Mouse (Mus musculus) brain, embryonic 14.5 days (tissue): ENCODE measurements around the gene Sgtb. TPM values are rescaled to one million over a fixed set of nuclear protein-coding genes. Genes with fewer than 3 reads are reported as not detected.
A peak's percentile ranks its signal among the peaks of the same experiment; 100 is the strongest.

Experiments used
- DNase-seq: peaks from one replicate; pipeline ENCODE4 v3.0.0-alpha.2; 2011; ENCODE audit warnings: low read depth
- CTCF ChIP-seq: fragments of 200-500 bp; IDR thresholded peaks from 2 replicates; pipeline ENCODE4 v1.5.1; 2012; ENCODE audit warnings: inconsistent platforms, mild to moderate bottlenecking, moderate library complexity, borderline replicate concordance; ENCODE audit not compliant: insufficient read depth, insufficient read length; ENCODE audit errors: extremely low read depth
- POLR2A ChIP-seq: fragments of 200-500 bp; IDR thresholded peaks from 2 replicates; pipeline ENCODE4 v1.6.1; 2012; ENCODE audit warnings: mild to moderate bottlenecking, inconsistent platforms, borderline replicate concordance; ENCODE audit not compliant: poor library complexity, insufficient read depth, insufficient read length, severe bottlenecking; ENCODE audit errors: extremely low read depth
- polyA plus RNA-seq: library from polyadenylated mRNA; depleted of rRNA; stranded (reverse); fragments of >200 nt; gene quantifications from 2 replicates; pipeline ENCODE4 v1.2.3, GENCODE M21; 2012; rRNA removed

Sgtb gene
- 19.3 and 23.7 TPM in 2 replicates for polyA plus RNA-seq

- peak; percentile 96 for DNase-seq
- TF ChIP-seq POLR2A (peak; percentile 51; the same call in 1 of the 2 replicates), CTCF (no peak)
Measured at GRCm38 (mm10) chr13:104109288-104109815, at the start of gene Sgtb, which contains the start of gene Nln. Gene Sgtb, plus strand, starts transcription at chr13:104109741. Gene Nln, minus strand, starts transcription at chr13:104109614.

- TF ChIP-seq CTCF (no peak), POLR2A (no peak)
- DNase-seq = no peak
Measured at GRCm38 (mm10) chr13:104060231-104060630, 49.3 kb upstream of the Sgtb start.

DNA sequence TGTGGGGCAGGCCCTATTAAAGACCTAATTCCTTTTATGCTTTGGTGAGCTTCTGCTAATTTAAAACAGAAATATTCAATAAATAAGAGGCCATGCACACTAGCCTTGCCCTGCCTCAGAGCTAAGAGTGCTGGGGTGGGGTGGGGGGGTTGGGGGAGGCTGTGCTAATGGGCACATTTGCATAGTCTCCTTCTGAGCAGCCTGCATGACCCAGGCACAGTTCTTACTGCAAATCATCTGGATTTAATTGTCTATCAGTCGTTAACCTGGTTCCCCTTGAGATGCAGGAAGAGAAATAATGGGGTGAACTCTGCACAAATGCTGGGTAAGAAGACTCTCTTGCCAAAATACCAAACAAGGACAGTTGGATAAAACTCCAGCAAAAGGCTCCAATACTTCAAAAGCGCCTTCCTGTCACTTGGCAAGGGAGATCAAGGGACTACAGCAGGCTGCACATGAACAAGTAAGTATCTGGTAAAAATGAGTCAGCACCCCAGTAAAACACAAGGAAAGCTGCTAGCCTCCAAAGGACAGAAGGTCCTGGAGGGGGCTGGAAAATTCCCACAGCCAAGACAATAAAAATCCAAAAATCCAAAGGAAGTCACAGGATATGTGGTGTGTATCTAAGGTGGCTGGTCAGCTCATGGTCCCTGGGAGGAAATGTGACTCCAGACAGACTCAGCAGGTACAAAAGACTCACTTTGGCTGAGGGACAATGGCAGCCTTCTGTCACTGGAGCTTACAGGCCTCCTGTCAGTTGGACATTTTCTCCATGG lies 47.4 kb upstream of the Sgtb start:
- TF ChIP-seq POLR2A (no peak), CTCF (no peak)
- DNase-seq = peak; percentile 57

DNA sequence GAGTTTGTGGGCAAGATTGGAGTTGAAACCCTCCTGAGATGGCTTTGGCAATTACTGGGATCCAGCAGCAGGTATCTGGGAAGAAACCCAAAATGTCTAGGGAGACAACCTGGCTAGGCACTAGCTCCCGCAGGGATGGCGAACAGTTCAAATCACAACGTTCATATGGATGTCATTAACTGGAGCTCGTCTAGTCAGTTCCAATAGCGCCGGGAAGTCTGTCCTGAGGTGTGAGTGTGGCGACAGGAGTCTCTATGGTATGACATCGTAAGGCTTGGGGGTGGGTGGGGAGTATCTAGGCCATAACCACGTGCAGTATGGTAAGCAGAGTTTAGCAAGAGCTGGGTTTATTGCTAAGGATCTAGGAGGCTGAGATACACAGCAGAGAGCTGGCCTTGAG lies 46.5 kb upstream of the Sgtb start:
- TF ChIP-seq CTCF (no peak), POLR2A (no peak)
- no peak for DNase-seq

DNA sequence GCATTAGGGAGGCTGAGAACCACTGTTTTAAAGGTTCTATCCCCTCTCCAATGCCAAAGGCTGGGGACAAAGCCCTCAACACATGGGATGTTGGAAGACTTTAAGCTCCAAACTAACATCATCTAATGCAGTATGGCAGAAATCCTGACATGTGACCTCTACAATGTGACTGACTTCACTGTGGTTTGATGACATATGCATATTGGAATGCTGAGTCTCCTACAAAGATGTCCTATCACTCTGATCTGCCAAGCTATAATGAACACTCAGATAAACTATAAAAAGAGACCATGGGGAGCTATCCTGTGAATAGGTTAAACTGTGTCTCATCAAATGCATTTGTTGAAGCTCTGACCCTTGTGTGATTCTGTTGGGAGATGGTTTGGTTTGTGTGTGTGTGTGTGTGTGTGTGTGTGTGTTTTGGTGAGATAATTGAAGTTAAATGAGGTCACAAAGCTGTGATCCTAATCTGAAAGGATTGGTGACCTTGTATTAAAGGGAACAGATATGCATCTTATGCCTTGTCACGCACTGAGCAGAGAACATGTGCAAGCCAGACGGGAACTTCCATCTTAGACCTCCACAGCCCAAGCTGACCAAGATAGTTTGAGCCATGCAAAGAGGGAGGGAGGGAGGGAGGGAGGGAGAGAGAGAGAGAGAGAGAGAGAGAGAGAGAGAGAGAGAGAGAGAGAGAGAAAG lies 43.7 kb upstream of the Sgtb start:
- TF ChIP-seq POLR2A (no peak), CTCF (no peak)
- no peak for DNase-seq

- TF ChIP-seq CTCF (no peak), POLR2A (no peak)
- DNase-seq = no peak
Measured at GRCm38 (mm10) chr13:104069216-104069615, 40.3 kb upstream of the Sgtb start.

DNA sequence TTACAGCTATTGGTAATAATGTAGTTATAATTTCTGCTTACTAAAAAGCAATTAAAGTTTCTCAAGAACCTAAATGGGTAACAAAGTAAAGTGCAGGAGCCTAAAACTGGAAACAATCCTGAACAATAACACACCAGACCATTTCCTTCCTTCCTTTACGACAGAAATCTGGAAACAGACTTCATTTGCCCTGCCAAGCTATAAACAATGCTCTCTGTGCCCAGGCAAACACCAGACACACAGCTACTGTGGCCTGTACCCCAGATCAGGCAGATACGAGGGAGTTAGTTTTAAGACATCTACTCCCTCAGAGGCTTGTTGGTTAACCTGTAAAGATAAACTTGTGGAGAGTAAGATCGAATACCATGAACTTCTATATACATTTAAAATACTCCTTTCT lies 38.8 kb upstream of the Sgtb start:
- no peak for TF ChIP-seq POLR2A
- TF ChIP-seq CTCF = no peak
- no peak for DNase-seq

DNA sequence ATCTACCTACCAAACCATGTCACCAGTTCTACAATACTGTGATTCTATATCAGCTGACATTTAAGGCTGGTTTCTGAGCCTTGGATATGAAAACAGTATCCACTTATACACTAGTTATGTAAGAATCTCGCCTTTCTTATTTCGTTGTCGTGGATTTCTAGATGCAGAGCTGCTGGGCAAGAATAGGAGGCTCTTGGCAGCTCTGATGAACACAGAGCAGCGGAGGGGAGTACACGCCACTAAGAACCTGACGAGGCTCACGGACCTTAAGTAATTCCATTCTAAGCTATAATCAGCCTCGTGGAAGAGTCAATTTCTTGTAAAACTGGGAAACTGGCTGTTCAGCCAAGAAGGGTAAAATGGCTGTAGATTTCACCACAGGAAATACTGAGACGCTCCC lies 37.2 kb upstream of the Sgtb start:
- TF ChIP-seq POLR2A (no peak), CTCF (no peak)
- DNase-seq = no peak

- TF ChIP-seq POLR2A (no peak), CTCF (no peak)
- DNase-seq = no peak
Measured at GRCm38 (mm10) chr13:104074230-104074629, 35.3 kb upstream of the Sgtb start.

DNA sequence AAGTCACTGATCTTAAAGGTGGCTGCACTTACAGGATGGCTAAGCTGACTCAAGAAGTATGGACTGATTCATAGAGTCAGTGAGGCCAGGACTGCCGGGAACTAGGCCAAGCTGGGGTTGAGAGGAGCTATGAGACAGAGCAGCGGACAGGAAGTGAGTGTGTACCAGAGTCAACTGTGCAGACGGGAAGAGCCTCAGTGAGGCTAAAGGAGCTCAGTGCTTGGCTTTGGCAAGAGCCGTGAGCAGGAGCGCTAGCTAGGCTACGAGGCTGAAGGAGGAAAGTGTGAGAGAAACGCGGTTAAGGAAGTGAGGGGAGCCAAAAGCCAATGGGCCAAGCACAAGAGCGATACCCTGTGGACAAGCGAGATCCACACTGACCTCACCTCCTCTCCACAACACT lies 34.8 kb upstream of the Sgtb start:
- TF ChIP-seq POLR2A (no peak), CTCF (no peak)
- peak; percentile 9 for DNase-seq

- TF ChIP-seq CTCF (no peak), POLR2A (no peak)
- DNase-seq = no peak
Measured at GRCm38 (mm10) chr13:104076993-104077392, 32.5 kb upstream of the Sgtb start.

- DNase-seq = no peak
Measured at GRCm38 (mm10) chr13:104082504-104082903, 27.0 kb upstream of the Sgtb start.

DNA sequence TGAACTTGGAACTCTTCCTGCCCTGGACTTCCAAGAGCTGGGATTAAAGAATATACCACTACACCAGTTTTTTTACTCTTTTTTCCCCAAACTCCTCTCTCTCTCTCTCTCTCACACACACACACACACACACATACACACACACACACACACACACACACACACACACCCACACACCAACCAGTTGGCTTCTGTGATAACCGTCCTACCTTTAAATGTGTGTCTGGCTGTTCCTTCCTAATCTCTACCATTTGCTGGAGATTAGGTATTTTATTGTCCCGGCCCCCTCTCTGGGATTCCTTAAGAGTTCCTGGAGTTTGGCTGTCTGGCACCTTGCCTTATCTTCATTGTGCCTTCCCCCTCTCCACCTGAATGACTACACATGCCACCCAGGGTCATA lies 24.9 kb upstream of the Sgtb start:
- DNase-seq = no peak
- TF ChIP-seq POLR2A (no peak), CTCF (no peak)

More at GRCm38 (mm10) chr13:104082504-104082903, 27.0 kb upstream of the Sgtb start:
- TF ChIP-seq POLR2A = no peak
